Mouse (Mus musculus) retina, postnatal 1 day (tissue): ENCODE data around the gene Pik3cd.

Experiments
- DNase-seq: peaks from one replicate; pipeline ENCODE4 v3.0.0-alpha.2; 2012

Pik3cd gene

DNA sequence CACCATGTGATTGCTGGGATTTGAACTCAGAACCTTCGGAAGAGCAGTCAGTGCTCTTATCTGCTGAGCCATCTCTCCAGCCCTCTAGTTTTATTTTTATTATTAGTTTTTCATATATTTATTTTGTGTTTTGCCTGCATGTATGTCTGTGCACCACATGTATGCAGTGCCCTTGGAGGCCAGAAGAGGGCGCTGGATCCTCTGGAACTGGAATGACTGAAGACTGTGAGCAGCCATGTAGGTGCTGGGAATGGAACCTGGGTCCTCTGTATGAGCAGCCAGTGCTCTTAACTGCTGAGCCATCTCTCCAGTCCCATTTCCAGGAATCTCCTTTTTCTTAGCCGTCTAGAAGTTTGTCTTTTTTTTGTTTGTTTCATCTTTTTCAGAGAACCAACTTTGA, 97.9 kb downstream of the Pik3cd start:
- DNase-seq = no peak

DNA sequence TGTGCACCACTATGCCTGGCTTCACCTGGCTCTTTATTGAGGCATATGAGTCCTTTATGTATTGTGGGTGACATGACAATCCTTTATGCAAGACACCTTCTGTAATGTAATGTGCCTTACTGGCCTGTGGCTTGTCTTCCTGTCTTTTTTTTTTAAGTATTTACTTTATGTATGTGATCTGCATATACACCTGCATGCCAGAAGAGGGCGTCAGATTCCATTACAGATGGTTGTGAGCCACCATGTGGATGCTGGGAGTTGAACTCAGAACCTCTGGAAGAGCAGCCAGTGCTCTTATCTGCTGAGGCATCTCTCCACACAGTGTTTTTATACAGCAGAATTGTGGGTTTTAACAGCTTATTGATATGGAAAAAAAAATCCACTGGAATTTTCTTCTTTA, 98.5 kb downstream of the Pik3cd start:
- no peak for DNase-seq

DNA sequence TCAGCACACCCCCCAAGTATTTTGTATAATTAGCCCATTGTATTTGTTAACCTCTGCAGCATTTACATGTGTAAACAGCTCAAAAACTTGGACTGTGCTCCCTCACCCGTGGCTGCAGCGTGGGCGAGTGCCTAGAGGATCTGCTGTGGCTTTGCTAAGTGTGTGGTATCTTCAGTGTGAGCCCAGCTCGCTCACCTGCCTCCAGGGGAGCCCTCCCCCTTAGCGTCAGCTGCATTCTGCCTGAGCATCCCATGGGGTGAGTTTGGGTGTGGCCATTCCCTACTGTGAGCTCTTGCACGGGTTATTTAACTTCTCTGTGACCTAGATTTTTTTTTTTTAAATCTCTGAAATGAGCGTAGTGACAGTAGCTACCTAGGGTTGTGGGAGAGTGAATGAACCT, 100.1 kb downstream of the Pik3cd start:
- no peak for DNase-seq

DNA sequence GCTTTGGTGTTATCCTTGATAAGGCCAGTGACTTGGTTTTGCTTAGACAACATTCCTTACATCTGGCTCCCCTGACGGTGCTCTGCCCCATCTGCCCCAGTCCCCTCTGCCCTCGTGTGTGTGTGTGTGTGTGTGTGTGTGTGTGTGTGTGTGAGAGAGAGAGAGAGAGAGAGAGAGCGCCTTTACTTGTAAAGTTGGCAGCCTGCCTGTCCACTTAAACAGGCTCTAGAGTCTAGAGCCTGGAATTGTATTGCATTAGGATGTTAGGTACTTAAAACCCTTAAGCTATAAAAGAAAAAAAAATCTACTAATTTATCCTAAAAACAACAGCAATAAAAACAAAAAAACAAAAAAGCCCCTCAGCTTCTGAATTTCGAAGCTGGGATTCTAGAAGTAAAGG, 100.9 kb downstream of the Pik3cd start:
- no peak for DNase-seq

DNA sequence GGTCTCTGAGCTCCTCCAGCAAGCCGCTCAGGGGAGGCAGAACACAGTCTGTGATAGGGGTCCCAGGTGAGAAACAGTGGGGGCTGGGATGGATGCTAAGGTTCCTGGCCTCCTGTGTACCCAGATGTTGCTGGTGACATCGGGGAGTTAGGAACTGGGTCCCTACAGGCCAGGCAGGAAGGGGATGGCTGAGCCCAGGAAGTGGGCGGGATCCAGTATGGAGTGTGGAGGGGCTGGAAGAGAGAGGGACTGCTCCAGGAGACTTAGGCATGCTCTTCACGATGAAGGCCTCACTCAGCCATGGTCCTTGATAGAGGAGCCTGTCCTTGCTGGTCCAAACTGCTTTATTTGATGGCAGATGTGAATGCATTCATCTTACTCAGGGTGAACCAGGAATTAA, 102.2 kb downstream of the Pik3cd start:
- DNase-seq = no peak

DNA sequence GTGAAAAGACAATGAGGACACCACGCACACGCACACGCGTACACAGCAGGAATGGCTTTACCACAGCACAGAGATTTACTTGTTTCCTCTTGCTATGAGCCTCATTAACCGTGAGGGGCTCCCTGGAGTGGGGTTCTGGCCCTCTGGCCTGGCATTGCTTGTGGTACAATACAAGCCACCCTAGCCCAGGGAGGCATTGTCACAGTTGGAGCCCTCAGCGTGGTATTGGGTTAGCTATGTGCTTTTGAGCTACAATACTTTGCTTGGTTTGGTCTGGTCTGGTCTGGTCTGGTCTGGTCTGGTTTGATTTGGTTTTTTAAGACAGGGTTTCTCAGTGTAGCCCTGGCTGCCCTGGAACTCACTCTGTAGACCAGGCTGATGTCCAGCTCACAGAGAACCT, 102.8 kb downstream of the Pik3cd start:
- DNase-seq = no peak
